Mouse (Mus musculus) MN1 (cell line): Measurements from ENCODE around the gene Lclat1.
"Not testable (repeated sequence)": the region's sequence is repeated elsewhere in the genome, so short reads cannot be mapped to it uniquely, and the experiment has no call there.

Source experiments
- DNase-seq: peaks from one replicate; pipeline ENCODE4 v3.0.0-alpha.2; 2016; ENCODE audit warnings: low spot score

The Lclat1 gene

DNA sequence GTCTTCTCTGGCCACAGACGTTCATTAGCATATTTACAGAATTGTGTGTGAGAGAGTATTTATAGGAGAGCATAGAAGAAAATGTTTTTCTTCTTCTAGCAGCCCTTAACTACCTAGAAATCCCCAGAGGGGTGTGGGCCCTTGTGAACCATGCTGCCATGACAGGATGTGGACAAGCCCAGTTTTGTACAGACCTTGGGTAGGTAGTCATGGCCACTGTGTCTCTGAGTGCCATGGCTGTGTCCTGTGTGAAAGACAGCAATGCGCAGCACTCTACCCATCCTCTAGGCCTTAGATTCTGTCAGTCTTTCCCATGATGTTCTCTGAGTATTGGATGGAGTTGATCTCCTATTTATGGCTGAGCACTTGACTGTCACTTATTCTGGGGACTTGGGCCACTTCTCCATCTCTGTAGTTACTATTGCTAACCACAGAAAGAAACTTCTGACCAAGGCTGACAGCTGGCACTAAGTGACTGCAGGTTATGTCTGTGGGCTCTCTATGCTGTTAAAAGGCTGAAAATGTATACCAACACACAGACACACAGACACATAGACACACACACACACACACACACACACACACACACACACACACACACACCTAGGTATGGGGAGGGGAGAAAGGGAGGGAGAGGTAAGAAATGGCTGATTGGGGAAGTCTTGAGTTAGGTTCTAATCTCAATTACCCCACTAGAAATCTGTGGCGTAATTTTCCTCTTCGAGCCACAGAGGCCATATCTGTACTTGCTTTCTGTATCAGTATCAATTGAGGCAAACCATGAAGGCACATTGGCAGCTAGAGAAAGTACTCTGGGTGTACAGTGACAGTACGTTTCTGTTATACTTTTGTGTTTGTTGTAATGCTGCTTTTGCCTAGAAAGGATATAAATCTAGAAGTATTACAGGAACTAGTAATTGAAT lies 29.0 kb downstream of the Lclat1 start:
- no peak for DNase-seq

DNA sequence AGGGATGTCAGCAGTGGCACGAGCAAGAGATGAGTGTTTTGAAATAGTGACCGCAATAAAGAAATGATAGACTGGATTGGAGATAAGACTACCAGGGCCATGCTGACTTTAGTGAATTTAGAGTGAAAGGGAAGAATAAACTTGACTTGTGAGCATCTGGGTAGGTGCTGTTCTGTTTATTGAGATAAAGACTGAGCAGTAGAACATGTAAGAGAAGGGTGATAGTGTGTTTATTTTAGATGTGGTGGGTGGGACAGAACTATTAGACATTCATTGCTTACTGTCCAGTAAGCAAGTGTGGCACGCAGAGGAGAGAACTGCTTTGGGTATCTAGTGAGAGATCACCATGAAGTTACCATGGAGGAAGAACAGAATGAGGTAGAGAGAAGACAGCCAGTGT lies 30.4 kb downstream of the Lclat1 start:
- DNase-seq: no peak

DNA sequence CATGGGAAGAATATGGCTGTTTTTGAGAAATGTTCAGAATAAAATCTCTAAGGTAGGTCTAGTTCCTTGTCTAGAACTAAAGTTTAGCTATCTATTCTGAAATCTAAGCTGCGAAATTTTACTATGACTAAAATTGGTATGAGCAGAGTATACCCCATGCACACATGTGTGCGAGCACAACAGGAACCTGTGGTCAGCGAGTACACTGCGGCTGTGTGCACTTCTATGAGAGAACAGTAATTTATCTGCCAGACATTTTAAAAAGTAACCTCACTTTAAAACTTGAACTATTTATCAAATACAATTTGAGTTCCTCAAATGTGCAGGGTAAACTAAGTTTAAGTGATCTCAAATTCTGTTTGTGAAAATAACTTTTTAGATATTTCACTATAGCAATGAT lies 34.2 kb downstream of the Lclat1 start:
- no peak for DNase-seq

DNA sequence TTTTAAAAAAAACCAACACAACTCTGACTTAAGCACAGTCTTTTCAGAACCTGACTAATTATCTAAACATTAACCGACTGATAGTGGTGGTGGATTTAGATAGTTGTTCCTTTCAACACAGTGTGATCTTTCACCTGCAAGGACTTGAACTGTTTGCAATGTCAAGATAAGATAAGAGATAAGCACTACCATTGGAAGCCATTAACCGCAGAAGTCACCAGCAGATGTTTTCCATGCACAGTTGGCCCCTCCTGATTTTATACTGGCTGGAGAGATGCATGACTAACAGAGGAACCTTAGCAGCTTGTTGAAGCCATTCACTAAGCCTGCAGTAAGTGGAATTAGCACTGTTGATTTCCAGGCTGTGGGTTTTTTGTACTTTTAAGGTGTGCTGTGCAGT lies 34.7 kb downstream of the Lclat1 start:
- DNase-seq: no peak

DNA sequence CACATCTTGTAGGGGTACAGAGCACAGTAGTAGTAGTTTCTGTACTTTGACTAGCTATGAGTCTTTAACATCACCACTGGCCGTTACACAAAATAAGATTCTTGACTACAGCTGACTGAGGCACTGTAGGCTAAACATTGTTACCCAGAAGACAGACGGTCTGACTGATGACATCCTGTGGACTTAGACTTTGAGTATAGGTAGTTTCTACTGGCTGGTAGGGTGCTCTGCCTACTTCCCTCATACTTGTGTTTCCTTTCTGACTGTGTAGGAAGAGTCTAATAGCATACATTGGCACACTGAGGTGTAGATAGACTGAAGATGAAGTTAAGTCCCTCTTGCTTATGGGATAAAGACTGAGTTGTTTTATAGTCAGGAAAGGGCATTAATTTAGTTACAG lies 37.6 kb downstream of the Lclat1 start:
- no peak for DNase-seq

DNA sequence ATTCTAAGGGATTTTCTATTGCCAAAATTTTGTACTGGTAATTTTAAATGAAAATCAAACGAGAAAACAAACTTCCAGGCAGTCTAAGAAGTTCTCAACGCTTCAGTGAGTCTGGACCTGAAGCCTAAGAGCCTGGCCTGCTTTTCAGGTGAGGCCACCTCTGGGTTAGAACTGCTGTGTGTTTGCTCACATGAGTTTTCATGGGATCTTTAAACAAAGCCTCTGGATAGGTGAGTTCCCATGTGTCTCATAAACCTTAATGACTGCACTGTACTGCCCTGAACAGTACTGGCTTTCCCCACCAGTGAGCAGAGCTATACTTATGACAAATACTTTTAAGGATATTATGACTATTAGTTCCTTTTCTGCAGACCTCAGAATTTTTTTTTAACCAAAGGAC lies 40.8 kb downstream of the Lclat1 start:
- DNase-seq: no peak

DNA sequence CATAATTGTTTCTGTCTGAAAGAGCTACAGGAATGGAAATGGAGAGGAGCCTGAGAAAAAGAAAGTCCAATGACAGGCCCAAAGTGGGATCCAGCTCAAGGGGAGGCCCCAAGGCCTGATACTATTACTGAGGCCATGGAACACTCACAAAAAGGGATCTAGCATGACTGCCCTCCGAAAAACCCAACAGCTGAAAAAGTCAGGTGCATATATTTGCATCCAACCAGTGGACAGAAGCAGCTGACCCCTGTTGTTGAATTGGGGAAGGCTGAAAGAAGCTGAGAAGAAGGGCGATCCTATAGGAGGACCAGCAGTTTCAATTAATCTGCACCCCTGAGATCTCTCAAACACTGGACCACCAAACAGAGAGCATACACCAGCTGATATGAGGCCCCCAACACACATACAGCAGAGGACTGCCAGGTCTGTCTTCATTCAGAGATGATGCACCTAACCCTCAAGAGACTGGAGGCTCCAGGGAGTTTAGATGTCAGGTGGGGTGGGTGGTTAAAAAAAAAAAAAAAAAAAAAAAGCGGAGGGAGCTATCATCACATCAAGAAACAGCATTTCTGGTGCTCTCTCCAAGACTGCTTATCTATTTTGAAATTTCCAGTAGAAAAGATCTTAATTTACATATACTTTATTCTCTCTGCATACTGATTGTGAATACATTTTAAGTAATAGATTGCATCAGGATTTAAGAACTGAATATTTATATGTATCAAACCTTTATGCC lies 45.2 kb downstream of the Lclat1 start:
- not testable (repeated sequence) for DNase-seq

DNA sequence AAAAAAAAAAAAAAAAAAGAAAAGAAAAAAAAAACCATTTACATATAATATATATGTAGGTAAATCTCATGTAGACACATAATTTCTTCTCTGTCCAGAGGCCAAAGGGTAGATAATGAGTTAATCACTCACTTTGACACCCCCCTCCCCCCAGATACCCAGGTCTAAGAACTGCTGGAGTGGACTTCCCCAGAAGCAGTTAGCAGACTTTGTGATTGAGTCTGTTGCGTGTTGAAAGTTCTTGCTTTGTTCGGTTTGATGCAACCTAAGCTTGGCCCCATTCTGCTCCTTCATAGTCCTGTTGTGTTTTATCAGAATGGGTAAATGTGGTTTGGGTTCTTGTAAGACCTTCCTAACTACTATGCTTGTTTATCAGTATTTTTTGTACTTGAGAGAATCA lies 45.9 kb downstream of the Lclat1 start:
- DNase-seq: no peak

DNA sequence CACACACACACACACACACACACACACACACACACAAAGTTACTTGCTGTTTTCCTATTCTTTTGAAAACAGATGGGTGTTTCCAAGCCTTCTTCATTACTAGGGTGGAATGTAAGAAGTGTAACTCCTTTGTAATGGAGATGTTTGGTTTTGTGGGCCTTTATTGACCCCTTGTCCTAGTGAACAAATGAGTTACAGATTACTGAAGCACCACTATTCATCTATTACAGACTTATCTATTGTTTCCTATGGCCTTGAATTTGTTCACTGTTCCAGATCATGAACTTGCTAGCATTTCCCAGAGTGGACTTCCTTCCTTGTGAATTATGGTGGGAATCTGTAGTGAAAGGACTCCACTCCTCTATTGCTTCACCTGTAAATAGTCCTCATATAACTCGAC lies 48.8 kb downstream of the Lclat1 start:
- no peak for DNase-seq

DNA sequence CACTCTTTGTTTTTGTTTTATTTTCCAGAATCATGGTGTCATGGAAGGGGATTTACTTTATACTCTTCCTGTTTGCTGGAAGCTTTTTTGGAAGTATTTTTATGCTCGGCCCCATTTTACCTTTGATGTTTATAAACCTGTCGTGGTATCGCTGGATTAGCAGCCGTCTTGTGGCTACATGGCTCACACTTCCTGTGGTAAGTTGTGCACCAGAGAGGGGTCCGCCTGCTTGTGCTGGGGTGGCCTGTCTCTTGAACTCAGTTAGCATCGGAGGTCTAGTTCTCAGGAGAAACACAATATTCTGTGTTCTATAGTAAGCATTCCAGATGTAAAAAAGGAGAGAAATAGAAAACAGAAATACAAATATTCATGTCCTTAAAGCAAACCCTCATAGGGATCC lies 54.0 kb downstream of the Lclat1 start:
- DNase-seq: no peak

DNA sequence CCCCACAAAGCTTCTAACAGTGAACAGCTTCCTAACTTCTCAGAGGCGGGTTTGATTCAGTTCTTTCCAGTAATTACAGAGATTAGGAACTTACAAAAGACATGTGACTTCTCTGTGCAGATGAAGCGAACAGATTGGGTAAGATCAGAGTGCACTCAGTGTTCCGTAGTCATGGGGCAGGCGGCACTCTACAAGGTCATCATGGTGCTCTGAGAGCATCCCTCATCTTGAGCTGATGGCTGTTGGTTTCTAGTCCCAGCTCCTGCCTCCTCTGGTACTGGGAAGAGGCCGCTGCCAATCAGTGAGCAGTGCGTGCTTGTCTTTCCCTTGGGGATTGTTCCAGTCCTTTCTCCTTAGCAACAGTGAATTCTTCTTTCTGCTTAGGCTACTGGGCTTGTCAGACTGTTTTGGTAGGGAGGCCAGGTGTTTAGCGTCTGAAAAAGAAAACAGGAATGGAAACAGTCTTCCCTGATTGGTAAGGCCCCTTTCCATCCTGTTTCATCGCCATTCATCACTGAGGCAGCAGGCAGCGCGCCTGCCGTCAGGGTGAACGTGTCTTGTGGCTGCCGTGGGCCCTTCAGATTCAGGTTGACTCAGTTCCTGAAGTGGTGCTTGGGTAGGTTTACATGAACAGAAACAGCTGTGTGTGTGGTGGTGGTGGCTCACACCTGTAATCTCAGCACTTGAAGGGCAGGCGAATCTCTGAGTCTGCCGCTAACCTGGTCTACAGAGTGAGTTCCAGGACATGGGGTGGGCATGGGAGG lies 54.8 kb downstream of the Lclat1 start:
- no peak for DNase-seq

DNA sequence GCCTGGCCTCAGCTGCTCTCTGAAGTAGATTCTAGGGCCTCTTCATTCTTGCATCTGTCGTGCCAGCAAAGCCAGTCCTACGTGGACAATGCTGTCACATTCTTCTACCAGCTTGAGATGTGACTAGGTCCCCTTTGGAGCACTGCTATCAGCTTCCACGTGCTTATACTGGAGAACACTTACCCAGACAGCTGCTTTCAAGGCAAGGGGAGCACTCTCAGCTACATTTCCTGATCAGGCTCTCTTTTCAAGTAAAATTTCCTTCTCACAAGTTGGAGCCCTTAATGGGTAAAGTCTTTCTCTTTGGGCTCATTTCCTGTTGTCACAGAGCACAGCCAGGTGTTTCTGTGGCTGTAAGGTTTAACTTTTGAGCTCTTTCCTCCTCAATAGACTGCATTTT lies 55.8 kb downstream of the Lclat1 start:
- DNase-seq: no peak

DNA sequence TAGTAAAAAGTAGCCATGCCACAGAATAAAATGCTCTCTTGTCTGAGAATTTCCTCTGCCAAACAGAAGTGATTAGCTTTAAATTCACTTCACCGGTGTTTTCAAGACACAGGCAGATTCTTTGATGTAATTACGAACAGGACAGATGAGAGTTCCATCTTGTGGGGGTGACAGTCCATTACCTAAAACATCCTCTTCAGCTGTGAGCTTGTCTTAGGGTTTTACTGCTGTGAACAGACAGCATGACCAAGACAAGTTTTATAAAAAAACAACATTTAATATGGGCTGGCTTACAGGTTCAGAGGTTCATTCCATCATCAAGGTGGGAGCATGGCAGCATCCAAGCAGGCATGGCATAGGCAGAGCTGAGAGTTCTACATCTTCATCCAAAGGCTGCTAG lies 56.3 kb downstream of the Lclat1 start:
- no peak for DNase-seq

DNA sequence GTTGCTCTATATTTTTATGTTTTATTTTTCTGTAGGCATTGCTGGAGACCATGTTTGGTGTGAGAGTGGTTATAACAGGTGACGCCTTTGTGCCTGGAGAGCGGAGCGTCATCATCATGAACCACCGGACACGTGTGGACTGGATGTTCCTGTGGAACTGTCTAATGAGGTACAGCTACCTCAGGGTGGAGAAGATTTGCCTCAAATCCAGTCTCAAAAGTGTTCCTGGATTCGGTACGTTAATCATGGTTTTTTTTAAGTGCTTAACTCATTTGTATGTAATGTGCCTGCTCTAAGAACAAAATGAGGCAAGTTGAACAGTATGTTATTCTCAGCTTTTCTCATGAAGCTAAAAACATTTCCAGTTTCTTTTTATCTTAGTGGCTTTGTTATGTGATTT lies 61.7 kb downstream of the Lclat1 start:
- DNase-seq: no peak

DNA sequence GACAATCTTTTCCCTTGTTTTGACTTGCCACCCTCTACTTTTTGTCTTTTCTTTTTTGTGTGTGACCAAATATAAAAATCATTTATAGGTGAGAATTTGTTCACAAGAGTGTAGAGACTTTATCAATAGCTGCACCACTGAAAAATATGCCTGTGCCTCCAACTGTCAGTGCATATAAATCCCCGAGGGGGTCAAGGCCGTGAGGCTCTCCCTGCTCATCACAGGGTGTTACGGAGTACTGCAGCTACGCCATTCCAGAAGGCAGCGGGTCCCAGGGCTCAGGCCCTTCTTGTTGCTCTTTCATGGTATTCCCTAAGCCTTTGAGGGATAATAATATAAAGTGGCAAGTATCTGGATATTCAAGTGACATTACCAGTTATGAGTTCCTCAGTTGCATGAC lies 62.4 kb downstream of the Lclat1 start:
- DNase-seq: no peak

DNA sequence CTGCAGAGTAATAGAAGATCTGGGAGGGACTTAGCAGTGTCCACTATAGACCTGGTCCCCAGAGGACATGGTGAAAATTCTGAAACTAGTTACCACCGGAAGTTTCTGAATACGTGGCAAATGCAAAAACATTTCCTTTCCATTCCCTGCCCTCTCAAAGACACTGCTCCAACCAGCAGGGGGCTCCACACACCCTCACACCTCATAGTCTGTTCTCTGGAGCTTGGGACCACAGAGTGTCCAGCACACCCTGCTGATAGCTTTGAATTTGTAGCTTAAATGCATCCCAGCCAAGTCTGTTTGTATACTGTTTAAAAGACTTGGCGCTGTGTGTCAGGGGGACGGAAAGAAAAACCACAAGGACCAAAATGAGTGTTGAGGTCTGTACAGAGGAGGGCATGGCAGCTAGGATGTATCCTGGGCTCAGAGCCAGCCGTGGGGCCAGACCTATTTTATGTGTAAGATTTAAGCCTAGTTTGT lies 66.3 kb downstream of the Lclat1 start:
- DNase-seq: peak; percentile 21

DNA sequence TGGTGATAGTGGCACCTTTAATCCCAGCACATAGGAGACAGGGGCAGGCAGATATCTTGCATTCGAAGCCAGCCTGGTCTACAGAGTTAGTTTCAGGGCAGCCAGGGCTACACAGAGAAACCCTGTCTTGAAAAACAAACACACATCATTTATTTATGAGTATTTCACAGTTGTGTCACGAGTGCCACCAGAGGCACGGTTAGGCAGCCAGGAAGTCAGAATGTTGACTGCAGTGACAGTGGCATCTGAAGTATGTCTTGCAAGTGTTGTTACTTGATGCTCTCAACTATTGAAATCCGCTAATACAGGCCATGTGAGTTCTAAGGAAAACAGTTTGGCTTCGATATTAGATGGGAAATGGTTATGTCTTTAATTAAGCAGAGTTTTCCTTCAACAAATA lies 67.9 kb downstream of the Lclat1 start:
- no peak for DNase-seq

DNA sequence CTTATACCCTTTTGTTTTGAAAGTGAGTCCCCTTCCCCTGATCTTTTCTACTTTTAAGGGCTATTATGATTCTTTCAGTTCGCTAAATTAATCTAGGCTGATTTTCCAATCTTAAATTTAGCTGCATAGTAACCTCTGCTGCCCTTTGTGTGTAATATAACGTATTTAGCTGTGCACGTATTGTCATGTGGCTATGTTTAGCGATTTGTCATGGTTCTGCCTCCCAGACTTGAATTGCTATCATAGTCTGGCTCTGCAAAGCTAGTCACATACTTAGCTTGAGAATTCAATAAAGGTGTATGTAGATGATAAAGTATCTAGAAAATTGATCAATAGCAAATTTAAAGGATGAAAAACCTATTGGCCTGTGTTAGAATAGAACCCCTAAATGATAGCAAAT lies 69.3 kb downstream of the Lclat1 start:
- no peak for DNase-seq

DNA sequence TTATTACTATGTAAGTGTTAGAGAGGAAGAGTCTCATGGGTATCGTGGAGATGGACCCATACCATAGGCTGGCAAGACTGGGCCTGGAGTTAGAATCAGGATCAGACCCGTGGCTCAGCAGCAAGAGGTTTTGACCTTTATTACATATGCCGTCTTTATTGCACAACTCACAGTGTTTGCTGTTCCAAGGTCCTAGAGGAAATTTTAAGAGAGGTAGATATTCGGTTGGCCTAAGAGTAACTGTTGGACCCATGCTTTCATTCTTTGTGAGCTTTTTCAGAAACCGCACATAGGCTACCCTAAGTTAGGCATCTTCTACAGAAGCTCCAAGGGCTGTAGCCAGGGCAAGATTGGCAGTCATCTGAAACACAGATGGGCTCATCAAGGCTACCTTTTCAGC lies 79.1 kb downstream of the Lclat1 start:
- DNase-seq: no peak

DNA sequence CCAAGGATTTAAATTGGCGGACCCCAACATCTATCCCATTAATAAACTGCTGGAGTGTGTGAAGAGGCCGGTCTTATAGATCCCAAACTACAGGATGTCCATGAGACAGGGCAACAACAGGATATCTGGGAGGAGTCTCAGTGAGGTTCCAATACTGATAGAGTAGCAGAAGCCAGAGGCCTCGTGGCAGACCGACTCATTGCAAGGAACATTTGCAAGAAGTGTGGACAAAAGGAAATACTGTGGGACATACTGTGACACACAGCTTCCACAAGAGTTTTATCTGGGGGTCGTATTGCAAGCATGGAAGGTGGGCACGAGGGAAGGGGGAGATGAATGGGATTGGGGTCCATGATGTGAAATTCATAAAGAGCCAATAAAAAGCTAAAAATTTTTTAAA lies 86.4 kb downstream of the Lclat1 start:
- DNase-seq: no peak

DNA sequence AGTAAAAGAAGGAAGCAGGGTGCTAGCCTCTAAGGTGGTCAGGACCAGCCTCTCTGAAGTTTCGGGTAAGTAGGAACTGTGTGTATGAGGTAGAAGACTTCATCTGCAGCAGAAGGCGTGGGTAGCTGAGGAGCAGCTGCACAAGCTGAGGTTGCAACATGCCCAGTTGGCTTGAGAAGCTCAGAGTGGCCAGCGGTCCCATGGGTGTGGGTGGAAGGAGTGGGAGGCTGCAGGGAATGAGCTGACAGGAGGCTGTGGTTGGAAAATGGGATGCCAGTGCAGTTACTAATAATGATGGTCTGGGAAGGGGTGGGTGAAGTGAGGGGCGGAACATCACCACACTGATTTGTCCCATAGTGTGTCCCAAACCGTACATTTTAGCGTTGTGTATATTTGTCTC lies 86.8 kb downstream of the Lclat1 start:
- no peak for DNase-seq

DNA sequence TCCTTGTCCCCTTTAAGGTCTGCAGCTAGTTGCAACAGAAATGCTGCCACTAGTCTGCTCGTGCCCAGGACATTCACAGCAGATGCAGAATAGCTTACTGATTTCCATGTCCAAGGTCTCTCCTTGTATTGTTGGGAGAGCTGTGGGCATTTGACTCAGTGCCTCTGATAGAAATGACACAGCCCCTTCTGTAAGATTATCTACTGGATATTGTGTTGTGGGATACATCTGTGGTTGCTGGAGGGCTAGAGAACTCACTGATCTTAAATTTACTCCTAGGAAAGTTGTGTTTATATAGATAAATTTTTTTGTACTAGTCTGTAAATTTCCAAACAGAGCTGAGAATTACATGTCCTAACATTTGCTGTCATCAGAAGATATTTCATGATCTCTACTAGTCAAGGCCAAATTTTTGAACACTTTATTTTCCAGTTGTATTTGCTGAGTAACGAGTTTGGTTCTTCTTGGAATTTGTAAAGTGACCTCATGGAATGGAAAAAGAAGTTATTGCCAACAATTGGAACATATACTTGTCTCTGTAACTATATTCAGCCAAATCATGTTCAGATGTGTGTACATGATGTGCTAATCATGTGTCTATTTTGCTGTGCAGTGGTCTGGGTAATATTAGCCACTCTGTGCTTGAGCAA lies 87.4 kb downstream of the Lclat1 start:
- no peak for DNase-seq
